Mouse (Mus musculus) cortical plate, adult 2 months (tissue): ENCODE results near the gene Usp22. TPM values are rescaled to one million over a fixed set of nuclear protein-coding genes. Genes with fewer than 3 reads are reported as not detected.

Experiments
- H3K27ac ChIP-seq: fragments of 200-500 bp; 2 replicates; pipeline ENCODE4 v1.5.1; 2012; ENCODE audit warnings: low read length, control low read depth, inconsistent platforms; ENCODE audit not compliant: insufficient read depth
- H3K4me1 ChIP-seq: fragments of 200-500 bp; 2 replicates; pipeline ENCODE4 v1.6.1; 2011; ENCODE audit warnings: low read length; ENCODE audit not compliant: control insufficient read depth, insufficient read depth
- H3K4me3 ChIP-seq: fragments of 200-500 bp; 2 replicates; pipeline ENCODE4 v1.5.1; 2011; ENCODE audit warnings: mild to moderate bottlenecking, low read length, control low read depth; ENCODE audit not compliant: insufficient read depth
- CTCF ChIP-seq: fragments of 200-500 bp; IDR thresholded peaks from 2 replicates; pipeline ENCODE4 v1.5.1; 2011; ENCODE audit warnings: mild to moderate bottlenecking, control low read depth, low read length; ENCODE audit not compliant: insufficient read depth; ENCODE audit errors: extremely low read depth
- POLR2A ChIP-seq: fragments of 200-500 bp; IDR thresholded peaks from 2 replicates; pipeline ENCODE4 v1.6.1; 2011; ENCODE audit warnings: mild to moderate bottlenecking, low read length, control low read depth; ENCODE audit not compliant: insufficient read depth; ENCODE audit errors: extremely low read depth
- polyA plus RNA-seq: library from polyadenylated mRNA; depleted of rRNA; stranded (reverse); fragments of >200 nt; gene quantifications from 2 replicates; pipeline ENCODE4 v1.2.3, GENCODE M21; 2012; rRNA removed

Gene Usp22
- polyA plus RNA-seq, 1 experiment = 152 TPM

DNA sequence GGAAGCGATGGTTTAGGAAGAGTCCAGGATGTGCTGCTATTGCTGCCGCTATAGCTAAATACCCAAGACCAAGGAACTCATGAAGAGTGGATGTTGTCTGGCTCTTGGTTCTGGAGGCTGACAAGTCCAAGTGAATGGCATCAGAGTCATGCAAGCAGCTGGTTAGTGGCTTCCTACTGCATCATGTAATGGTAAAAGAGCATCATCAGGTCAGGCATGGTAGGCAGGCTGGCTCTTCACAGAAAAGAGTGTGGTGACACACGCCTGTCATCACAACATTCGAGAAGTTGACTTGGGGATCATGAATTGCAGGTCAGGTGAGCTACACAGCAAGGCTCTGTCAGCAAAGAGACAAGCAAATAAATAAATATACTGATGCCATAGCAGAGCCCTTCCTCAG lies 63.4 kb downstream of the Usp22 start:
- Histone ChIP-seq H3K27ac (no peak overlapping the region), H3K4me3 (no peak overlapping the region), H3K4me1 (no peaks in the 10 kb centered on the region)
- no peak for TF ChIP-seq POLR2A
- no peak for TF ChIP-seq CTCF

DNA sequence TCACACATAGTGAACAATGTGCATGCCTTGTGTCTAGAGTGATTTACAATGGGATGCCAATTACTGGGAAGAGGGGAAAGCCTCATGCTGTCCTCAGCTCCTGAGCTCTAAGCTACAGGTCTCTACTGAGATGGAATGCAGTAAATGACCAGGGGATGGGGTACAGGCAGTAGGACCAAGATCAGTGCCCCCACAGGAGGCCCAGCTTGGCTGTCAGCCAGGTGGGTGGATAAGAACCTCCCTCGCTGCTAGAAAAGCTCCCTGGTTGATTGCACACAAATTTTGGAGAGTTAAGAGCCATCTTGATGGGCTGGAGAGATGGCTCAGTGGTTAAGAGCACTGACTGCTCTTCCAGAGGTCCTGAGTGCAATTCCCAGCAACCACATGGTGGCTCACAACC lies 63.9 kb downstream of the Usp22 start:
- no peak overlapping the region for H3K4me3 ChIP-seq
- TF ChIP-seq CTCF = no peak
- TF ChIP-seq POLR2A = no peak
- H3K4me1 ChIP-seq = no peaks in the 10 kb centered on the region
- H3K27ac ChIP-seq = no peak overlapping the region

- H3K4me1 ChIP-seq = no peaks in the 10 kb centered on the region
- H3K27ac ChIP-seq = no peak overlapping the region
- TF ChIP-seq POLR2A (no peak), CTCF (no peak)
- no peak overlapping the region for H3K4me3 ChIP-seq
Measured at GRCm38 (mm10) chr11:61110113-61110512, 64.7 kb downstream of the Usp22 start.

DNA sequence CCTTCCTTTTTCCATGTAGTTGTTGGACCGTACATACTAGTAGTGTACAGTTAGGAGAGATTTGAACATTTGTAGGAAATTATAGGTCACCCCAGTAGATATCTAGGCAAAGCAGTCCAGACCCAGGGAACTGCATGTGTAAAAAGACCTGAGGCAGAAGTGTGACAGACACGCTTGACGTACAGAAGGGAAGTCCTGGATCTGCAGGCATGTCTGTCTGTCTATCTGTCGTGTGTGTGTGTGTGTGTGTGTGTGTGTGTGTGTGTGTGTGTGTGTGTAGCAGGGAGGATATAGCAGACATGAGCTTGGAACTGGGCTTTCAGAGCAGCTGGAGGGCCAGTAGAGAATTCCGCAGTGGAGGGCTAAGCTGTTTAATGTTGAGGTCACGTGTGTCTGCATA lies 65.1 kb downstream of the Usp22 start:
- Histone ChIP-seq H3K4me3 (no peak overlapping the region), H3K4me1 (no peaks in the 10 kb centered on the region), H3K27ac (no peak overlapping the region)
- TF ChIP-seq POLR2A = no peak
- no peak for TF ChIP-seq CTCF

- TF ChIP-seq POLR2A (no peak), CTCF (no peak)
- H3K4me3 ChIP-seq = no peak overlapping the region
Measured at GRCm38 (mm10) chr11:61108911-61109361, 65.9 kb downstream of the Usp22 start.

GRCm38 (mm10) chr11:61104241-61104901 lies 70.5 kb downstream of the Usp22 start:
- Histone ChIP-seq H3K4me3 (no peak overlapping the region), H3K27ac (no peak overlapping the region)

More at GRCm38 (mm10) chr11:61108911-61109361, 65.9 kb downstream of the Usp22 start:
- no peaks in the 10 kb centered on the region for H3K4me1 ChIP-seq
- no peak overlapping the region for H3K27ac ChIP-seq

DNA sequence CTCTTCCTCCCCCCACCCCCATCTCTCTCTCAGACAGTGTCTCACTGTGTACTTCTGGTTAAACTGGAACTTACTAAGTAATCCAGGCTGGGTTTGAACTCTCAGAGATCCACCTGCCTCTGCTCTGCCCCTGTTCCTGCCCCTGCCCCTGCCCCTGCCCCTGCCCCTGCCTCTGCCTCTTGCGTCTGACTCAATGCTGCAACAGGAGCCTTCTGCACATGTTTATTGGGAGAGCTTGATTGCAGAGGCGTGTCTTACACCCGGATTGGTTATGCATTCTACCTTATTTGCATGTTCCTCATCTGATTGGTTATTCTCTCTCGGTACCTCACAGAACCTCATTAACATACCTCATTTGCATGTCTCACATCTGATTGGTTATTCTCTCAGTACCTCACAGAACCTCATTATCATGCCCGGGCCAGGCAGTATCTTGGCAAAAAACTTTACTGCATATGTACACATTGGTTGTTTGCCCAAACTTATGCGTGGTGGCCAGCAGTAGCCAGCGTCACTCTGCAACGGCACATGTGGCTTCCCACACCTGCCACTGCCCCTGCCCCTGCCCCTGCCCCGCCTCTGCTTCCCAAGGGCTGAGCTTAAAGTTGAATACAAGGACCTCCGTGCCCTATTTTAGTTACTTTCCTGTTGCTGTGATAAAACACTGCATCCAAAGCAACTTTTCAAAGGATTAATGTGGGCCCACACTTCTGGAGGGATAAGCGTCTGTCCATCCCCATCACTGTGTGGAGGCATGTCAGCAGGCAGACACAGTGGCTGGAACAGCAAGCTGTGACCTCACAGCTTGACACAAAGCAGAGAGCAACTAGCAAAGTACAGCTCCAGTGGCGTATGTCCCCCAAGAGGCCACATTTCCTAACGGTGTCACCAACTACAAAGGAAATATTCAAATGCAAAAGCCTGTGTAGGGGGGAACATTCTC lies 72.2 kb downstream of the Usp22 start:
- TF ChIP-seq POLR2A = no peak
- no peak for TF ChIP-seq CTCF
- H3K4me1 ChIP-seq = no peaks in the 10 kb centered on the region

More at GRCm38 (mm10) chr11:61104241-61104901, 70.5 kb downstream of the Usp22 start:
- TF ChIP-seq POLR2A = no peak
- TF ChIP-seq CTCF = peak; percentile 98
- no peaks in the 10 kb centered on the region for H3K4me1 ChIP-seq

More for the DNA sequence above, 72.2 kb downstream of the Usp22 start:
- no peak overlapping the region for H3K4me3 ChIP-seq
- H3K27ac ChIP-seq = no peak overlapping the region

Other genes with a start within 250 kb of the Usp22 start
- gene Map2k3, start 243.0 kb downstream of the Usp22 start, polyA plus RNA-seq = 16.0 and 17.1 TPM in 2 replicates
- gene Kcnj12, start 152.5 kb downstream of the Usp22 start, polyA plus RNA-seq = 11.6 and 12.8 TPM in 2 replicates
- gene Tnfrsf13b, start 48.3 kb downstream of the Usp22 start, polyA plus RNA-seq = 3.3 and 4.8 TPM in 2 replicates
- gene Aldh3a1, start 32.5 kb upstream of the Usp22 start, polyA plus RNA-seq = 1.7 and 2.3 TPM in 2 replicates
- gene Aldh3a2, start 92.4 kb upstream of the Usp22 start, polyA plus RNA-seq = 47.5 and 47.7 TPM in 2 replicates
- gene Slc47a2, start 167.8 kb upstream of the Usp22 start, polyA plus RNA-seq = 0.06 and 0.23 TPM in 2 replicates
- gene Slc47a1, start 203.3 kb upstream of the Usp22 start, polyA plus RNA-seq = 3.8 and 6.4 TPM in 2 replicates